Mouse (Mus musculus): ENCODE data around the gene Tex48. TPM values are rescaled to one million over a fixed set of nuclear protein-coding genes. Genes with fewer than 3 reads are reported as not detected.

The Tex48 gene
- total RNA-seq, 4 experiments from 2014 or later, result not detected

- DNase-seq (ENCODE audit: low spot score in 2 of 2), result no peak
Measured at GRCm38 (mm10) chr4:63595259-63595658, 27.0 kb downstream of the Tex48 start.

DNA sequence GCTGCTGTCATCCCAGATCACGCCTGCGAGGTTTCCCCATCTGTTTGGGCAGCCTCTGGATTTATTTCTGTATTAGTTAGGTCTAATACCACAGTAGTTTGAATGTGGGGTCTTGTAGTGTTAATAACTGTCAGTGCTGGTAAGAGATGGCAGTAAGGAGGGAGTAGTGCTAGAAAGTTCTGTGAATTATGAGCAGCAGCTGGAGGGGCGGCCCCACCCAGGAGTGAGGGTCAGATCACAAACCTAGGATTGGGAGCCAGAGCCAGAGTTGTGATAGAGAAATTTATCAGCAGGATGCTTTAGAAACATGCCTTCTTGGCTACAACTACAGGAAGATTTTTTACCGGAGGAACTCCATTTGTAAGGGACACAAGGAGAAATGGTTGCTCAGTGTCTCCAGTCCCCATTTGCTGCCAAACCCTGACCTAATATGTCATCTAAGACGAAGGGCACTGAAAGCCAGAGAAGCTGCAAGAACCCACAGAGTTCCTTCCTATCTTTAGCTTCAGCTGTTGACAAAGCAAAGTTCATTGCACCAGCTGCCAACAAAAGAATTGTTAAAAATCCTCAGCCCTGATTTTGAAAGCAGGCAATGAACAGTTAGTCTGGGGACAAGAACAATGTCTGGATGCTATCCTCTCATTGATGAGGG is 27.6 kb downstream of the Tex48 start:
- no peak for DNase-seq (ENCODE audit: low spot score in 2 of 2)

GRCm38 (mm10) chr4:63590538-63590937 is 31.7 kb downstream of the Tex48 start:
- DNase-seq (ENCODE audit: low spot score in 2 of 2), result no peak

- DNase-seq (ENCODE audit: low spot score in 2 of 2), result no peak
Measured at GRCm38 (mm10) chr4:63589987-63590386, 32.2 kb downstream of the Tex48 start.

- no peak for DNase-seq (ENCODE audit: low spot score in 2 of 2)
Measured at GRCm38 (mm10) chr4:63586240-63586639, 36.0 kb downstream of the Tex48 start.

GRCm38 (mm10) chr4:63585216-63585615 is 37.0 kb downstream of the Tex48 start:
- no peak for DNase-seq (ENCODE audit: low spot score in 2 of 2)

DNA sequence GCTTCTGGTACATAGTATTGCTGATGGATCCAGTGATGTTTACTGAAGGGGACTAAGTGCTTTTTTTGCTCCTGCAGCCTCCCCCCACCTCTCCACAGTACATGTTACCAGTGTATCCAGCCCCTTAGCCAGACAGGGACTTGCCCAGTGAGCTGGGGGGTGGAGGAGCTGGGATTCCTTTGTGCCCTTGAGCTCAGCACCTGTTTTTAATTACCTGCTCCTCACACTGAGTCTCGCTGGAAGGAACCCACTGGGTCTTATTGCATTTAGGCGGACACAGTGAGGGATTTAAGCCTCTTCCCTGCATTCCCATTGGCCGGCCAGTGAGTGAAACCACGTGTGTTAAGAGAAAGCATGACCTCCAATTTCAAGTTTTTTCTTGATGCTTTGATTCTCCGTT is 39.6 kb downstream of the Tex48 start:
- DNase-seq (ENCODE audit: low spot score in 2 of 2), result no peak

DNA sequence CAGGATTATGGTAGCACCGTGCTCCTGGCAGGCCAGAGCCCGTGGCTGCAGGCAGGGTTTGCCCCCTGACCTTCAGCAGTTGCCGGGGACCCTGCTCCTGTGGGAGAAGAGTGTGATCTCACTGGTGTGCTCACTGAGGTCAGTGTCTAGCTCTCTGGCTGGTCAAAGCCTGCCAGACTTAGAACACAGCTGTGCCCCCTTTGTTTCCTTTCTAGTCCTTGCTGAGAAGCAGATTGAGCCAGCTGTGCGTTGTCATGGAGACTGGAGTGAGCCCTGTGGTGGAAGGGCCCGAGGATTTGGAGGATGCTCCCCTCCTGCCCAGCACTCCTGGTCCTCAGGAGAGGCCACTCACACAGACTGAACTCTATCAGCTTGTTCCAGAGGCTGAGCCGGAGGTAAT is 42.1 kb downstream of the Tex48 start:
- DNase-seq (ENCODE audit: low spot score in 2 of 2), result no peak

GRCm38 (mm10) chr4:63579649-63580048 is 42.6 kb downstream of the Tex48 start:
- no peak for DNase-seq (ENCODE audit: low spot score in 2 of 2)

DNA sequence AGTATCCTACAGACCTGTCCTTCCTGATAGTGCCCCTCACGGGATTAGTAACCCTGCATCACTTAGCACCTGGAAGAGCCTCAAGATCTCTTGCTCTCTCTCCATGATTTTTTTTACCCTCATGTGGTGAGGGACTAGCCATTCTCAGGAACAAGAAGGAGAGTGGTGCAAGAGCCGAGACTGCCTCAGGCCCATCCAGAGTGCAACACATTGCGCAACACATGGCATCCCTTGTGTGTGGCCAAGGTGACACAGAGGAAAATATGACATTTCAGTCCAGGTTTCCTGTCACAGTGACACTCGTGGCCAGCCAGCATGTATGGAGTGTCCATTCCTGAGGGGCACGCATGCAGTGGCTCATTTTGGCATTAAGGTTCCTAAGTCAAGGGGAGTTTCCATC is 49.6 kb downstream of the Tex48 start:
- no peak for DNase-seq (ENCODE audit: low spot score in 2 of 2)

- no peak for DNase-seq (ENCODE audit: low spot score in 2 of 2)
Measured at GRCm38 (mm10) chr4:63570208-63570781, 51.9 kb downstream of the Tex48 start.

- DNase-seq (ENCODE audit: low spot score in 2 of 2), result no peak
Measured at GRCm38 (mm10) chr4:63569322-63569721, 52.9 kb downstream of the Tex48 start.

DNA sequence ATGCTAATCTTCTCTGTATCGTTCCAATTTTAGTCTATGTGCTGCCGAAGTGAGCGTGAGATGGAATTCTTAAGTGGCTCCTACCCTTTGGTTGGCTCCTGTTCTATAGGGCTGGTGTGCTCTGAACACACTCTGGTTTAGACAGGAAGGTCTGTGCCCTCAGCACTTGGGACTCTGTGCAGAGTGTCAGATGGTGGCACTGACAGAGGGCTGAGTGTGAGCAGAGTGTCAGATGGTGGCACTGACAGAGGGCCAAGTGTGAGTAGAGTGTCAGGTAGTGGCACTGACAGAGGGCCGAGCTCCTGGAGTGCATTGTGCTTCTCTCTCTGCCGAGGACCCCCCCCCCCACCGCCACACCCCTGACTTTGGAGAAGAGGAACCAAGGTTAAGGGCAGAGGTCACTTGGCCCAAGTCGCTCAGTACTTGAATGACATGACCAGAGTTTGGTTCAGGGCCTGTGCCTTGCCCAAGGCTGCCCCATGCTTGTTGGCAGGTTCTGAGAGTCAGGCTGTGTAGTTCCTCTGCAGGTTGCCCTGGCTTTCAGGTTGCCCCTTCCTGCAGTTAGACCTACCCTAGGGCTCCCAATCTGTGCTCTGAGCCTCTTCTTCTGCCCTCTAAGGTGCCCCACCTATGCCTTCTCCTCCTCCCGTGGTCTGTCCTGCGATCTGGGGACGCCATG is 54.4 kb downstream of the Tex48 start:
- no peak for DNase-seq (ENCODE audit: low spot score in 2 of 2)

DNA sequence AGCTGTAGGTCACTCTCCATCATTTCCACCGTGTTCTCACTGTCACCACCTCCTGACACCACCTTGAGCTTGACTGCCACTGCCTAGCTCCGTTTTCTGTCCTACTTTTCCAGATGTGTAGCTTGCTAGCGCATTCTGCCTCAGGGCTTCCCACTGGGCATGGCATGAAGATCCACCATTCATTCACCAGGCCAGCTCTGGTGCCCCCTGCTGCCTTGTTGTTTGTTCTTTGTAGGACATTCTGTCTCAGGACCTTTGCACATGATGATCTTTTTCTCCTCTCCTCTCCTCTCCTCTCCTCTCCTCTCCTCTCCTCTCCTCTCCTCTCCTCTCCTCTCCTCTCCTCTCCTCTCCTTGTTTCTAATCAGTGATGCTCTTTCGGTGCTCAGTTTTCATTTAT is 59.5 kb downstream of the Tex48 start:
- DNase-seq (ENCODE audit: low spot score in 2 of 2), result no peak

DNA sequence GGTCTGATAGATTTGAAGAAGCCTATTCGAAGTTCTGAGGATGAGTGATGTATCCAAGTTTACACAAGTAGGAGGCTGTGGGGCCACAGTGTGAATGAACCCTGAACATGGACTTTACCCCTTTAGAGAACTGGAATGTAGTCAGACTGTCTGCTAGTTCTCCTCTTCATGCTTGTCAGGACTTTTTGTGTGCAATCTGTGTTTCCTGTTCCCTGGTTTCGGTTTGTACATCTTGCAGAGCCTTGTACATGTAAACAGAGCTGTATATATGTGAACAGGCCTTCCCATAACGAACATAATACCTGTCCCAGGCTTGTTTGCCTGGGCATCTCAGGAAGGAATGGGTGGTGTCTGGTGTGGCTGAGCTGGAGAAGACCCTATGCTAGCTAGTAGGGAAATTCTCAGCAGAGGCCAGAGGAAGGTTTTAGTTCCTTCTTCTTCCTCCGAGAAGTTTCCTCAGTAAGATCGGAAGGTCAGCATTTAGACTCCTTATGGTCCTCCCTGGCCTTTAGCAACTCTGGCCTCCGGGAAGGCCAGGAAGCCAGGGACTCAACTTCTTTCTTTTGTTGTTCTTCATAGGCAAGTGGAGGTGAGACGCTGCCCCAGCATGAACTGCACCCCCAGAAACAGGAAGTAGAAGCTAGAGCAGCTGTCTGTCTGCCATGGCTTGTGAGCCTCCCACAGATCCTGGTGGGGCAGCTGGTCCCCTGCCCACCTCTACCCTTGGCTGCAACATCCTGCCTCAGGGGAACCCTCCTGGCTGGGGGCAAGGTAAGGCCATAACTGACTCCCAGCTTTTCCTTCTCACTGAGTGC is 60.2 kb downstream of the Tex48 start:
- no peak for DNase-seq (ENCODE audit: low spot score in 2 of 2)

GRCm38 (mm10) chr4:63560079-63560478 is 62.1 kb downstream of the Tex48 start:
- no peak for DNase-seq (ENCODE audit: low spot score in 2 of 2)

- no peak for DNase-seq (ENCODE audit: low spot score in 2 of 2)
Measured at GRCm38 (mm10) chr4:63559127-63559697, 63.0 kb downstream of the Tex48 start.

- peak; percentile 52 to 57 for DNase-seq (ENCODE audit: low spot score in 2 of 2)
Measured at GRCm38 (mm10) chr4:63558407-63559081, 63.7 kb downstream of the Tex48 start, which contains the start of gene Tmem268. Gene Tmem268, plus strand, starts transcription at chr4:63558781.

DNA sequence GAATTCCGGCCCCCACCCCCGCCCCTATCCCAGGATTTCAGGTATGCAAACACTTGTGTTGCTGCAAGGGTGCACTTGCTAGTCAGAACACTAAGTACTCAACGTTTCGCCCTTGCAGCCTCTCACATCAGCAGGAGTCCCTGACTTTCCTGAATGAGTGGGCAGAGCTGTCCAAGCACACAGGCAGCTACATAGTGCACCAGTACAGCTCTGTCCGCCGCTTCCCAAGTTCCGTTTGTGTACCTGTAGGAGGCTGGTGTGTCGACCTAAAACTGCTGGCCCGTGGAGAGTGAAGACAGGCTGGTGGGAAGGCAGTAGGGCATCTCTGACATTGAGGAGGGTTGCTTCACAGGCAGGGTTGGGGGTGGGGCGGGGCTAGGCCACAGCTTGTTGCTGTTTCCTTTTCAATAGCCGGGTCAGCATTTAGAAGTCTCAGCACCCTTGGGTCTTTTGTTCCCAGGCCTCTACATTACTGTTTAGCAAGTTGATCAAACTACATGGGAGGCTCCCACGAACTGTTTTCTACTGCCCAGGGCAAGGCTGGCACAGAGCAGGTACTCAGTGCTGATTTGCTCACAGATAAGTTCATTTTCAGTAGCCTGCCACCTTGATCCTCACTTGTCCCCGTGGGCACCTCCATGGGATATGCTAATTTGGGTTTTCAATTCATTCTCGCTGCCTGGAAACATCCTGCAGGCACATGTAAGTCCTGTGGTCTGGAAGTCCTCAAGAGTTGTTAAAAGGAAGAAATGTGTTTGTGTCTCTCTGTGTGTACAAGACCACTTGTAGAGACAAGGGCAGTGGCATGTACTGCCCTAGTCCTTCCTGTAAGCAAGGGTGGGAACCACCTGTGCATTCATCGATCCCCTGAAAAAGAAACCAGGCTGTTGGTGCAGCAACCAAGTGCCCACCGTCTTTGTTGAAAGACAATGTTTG is 64.8 kb downstream of the Tex48 start:
- DNase-seq (ENCODE audit: low spot score in 2 of 2), result no peak

All from left cerebral cortex, adult 8-10 months (tissue).